Mouse (Mus musculus) megakaryocyte progenitor cell, adult 5-6 weeks (primary cell): ENCODE data around the gene Stard7. TPM values are rescaled to one million over a fixed set of nuclear protein-coding genes. Genes with fewer than 3 reads are reported as not detected.

Experiments used
- ATAC-seq: replicated peaks from 2 replicates; pipeline ENCODE4 v1.8.0; 2016; ENCODE audit warnings: mild to moderate bottlenecking, moderate TSS enrichment, inconsistent platforms; ENCODE audit not compliant: poor library complexity
- total RNA-seq, 2 experiments: library from RNA; stranded (forward) in 1 of 2; stranded (reverse) in 1 of 2; fragments of 157-497, 149-512 nt in 1 of 2; fragments of 200-1000 nt in 1 of 2; gene quantifications; 2 replicates each; pipeline versions ENCODE4 v1.2.3 to v1.2.4; 2015 to 2017

Gene Stard7
- total RNA-seq, 2 experiments from 2014 or later: 79.9 to 138 TPM

DNA sequence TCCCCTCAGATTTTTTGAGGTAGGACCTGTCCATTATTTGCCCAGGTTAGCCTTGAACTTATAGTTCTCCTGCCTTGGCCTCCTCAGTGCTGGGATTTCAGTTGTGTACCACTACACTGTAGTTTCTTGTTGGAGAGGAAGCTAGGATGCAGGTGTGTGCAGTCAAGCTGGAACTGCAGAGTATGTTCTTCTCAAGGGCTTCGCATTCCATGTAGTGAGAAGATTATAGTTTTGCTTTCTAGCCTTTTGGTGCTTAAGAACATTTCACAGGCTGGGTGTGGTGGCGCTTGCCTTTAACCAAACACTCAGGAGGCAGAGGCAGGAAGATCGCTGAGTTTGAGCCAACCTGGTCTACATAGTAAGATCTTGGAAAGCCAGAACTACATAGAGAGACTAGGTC is 2.8 kb downstream of the Stard7 start:
- ATAC-seq: no peak

DNA sequence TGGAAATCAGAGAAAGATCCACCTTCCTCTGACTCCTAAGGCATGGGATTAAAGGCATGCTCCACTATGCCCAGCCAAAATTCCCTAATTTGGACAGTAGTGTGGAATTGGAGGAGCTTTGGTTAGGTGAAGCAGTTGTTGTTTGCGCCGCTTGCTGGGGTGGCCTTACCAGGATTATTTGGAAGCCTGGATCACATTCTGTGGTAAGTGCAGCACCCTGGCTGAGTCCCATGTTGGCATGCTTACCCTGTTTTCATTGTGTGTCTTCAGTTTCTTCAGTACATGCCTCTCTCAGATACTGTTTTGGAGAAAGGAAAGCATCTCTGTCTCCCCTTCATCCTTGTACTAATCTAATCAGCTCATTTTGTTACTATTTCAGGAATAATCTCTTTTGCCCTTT is 4.6 kb downstream of the Stard7 start:
- no peak for ATAC-seq

DNA sequence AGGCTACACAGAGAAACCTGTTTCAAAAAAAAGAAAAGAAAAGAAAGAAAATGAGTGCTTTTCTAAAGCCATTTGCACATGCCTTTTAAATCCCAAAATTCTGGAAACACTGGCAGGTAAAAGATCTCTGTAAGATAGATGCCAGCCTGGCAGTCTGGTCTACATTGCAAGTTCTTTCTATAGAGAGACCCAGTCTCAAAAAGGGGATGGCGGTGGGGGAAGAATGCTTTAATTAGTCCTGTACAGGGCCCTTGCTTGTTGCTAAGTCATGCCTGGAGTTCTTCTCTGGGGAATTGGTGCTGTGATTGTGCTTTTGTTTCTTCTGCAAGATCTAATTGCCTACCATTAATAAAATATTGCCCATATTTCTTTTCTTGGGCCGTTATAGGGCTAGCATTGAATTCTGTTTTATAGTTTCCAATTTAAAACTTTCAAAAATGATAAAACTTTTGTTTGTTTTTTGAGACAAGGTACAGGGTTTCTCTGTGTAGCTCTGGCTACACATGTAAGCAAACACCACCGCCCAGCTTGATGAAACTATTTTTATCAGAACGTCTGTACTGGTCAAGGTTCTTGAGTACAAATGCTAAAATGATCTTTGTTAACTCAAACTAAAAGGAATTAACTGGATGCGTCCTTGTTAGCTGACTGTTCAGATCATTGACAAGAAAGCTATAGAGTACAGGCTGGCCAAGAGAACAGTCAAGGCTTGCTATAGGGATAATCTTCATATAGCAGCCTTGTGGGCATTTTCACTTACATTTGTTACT is 5.7 kb downstream of the Stard7 start:
- ATAC-seq: no peak

DNA sequence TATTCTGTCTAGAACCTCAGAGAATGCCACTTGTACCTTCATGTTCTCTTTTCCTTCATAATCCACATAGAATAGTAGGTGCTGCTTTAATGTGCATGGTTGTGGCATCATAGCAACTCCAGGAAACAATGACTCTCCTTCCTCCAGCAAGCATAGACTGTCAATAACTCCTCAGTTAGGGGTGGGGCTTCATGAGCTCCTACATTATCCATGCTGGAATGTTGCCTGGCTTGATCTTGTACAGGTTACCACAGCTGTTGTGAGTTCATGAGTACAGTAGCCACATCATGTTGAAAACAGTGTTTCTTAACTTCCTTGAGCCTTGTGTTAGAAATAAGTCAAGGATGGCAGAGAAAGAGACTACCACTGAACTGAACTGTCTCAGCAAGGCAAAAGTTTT is 8.1 kb downstream of the Stard7 start:
- ATAC-seq: no peak

DNA sequence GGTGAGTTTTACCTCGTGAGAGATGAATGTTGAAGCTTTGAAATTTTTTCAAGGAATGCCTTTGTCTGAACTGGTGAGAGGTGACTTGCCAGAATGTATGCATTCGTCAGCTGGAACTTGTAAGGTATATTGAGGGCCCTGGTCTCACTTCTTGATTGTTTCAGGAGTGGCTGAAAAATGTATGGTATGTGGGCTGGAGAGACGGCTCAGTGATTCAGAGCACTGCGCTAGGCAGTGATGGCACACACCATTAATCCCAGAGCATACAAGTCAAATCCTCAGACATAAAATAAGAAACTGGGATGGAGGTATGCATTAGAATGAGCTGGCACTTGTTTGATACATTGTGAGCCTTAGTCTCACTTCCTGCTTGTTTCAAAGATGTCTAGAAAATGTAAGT is 22.2 kb downstream of the Stard7 start:
- ATAC-seq: no peak

DNA sequence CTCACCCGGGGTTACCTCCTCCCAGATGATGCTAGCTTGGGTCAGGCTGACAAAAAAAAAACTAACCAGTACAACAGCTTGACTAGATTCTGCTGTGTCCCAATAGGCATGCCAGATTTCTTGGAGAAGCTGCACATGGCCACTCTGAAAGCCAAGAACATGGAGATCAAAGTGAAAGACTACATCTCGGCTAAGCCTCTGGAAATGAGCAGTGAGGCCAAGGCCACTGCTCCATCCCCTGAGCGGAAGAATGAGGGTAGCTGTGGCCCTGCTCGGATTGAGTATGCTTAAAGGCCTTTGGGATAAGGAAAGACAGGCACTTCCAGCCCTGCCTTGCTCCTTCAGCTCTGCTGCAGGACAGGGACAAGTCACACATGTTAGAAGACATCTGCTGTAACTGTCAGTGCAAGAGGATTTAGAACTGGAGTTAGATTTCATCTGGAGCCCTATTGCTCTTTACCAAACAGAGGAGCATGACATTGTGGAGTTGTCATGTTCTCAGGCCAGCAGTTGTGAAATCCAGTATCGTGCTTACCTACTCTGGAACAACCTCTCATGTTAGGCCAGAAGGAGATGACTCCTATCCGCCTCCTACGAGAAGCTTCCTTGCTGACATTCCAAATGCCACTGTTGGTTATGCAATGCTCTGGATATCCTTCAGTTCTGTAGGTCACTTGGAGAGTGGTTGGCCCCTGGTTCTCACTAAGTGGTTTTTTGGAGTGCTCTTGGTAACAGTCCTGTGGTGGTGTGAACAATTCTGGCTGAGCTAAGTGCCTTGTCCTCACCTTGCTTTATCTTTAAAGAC is 27.2 kb downstream of the Stard7 start:
- no peak for ATAC-seq

DNA sequence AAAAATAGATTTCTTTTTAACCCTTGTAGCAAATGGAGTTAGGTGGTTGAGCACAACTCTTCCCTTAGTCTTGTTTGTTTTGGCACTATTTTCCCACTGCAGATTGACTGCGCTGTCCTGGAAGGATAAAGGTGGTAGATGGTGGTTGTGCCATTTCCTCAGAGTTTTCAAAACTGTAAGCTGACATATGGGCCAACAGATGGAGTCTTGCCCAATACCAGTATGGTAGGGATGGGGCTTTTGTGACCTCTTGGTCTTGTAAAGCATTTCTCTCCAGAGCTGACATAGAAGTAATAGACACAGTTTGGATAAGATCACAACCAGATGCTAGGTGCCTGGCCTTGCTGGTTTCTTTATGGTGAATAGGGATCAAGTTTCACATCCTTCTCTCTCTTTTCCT is 28.0 kb downstream of the Stard7 start:
- no peak for ATAC-seq

DNA sequence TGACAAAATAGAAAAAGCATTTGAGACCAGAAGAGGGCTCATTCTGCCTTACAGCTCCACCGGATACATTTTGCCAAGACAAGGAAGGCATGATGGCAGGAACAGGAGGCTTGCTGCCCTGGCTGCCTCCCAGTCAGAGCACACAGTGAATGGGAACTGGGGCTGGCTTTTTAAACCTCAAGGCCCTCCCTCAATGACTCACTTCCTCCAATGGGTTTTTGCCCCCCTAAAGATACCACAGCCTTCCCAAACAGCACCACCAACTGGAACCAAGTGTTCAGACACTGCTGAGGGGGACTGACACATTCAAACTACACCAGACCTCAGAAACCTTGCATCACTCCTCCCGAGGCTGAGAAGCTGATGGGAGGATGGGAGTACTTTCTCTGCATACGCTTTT is 30.7 kb downstream of the Stard7 start:
- ATAC-seq: peak; percentile 57

DNA sequence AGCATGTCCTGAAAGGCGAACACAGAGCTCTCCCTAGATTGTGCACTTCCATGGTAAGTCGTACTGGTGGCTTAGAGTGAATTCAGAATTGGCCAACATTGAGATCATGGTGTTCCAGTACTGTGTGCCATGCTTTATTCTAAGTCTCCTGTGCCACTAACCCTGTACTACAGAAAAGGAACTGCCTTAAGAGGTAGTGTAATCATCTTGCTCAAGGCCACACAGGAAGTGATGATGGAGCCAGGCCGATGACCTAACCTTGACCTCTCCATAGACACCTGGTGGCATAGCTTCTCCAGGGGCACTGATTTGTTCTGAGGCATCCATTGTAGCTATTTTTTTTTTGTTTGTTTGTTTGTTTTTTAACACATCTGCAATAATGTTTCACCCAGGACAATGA is 31.9 kb downstream of the Stard7 start:
- peak; percentile 59 for ATAC-seq

DNA sequence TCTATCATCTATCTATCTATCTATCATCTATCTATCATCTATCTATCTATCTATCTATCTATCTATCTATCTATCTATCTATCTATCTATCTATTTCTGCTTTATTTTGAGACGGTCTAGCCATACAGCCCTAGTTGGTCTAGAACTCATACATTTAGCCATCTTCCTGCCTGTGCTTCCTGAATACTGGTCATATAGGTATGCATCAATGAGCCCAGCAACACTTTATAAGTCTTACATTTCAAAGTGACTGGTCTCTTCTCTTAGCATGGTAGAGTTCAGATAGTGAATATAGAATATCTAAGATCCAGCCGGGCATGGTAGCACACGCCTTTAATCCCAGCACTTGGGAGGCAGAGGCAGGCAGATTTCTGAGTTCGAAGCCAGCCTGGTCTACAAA is 34.2 kb downstream of the Stard7 start:
- peak; percentile 26; the same call in 1 of the 2 replicates for ATAC-seq

DNA sequence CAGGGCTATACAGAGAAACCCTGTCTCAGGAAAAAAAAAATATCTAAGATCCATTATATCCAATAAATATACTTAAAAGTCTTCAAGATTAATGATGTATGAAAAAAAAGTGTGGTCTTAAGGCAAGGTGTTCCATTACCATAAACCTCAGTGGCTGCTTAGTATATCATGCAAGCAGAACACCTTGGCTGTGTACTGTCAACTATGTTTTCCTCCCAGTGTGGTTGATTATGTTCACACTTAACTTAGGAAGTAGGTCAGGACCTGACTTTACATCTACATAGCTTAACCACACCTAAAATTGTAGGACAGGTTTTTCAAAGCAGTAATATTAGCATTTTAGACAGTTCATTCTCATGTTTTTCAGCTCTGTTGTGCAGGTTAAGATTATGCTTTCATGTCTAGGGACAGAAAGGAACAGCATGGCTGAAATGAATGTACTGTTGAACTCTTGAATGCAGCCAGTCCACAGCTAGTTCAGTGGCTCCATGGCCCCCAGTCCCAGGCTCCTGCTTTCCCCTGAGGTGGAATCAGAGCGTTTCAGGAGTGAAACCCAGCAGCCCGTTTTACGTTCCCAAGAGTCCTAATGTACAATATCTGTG is 34.7 kb downstream of the Stard7 start:
- 0 out of 2 replicates have a peak, but pooled peaks have one; percentile 18 for ATAC-seq

DNA sequence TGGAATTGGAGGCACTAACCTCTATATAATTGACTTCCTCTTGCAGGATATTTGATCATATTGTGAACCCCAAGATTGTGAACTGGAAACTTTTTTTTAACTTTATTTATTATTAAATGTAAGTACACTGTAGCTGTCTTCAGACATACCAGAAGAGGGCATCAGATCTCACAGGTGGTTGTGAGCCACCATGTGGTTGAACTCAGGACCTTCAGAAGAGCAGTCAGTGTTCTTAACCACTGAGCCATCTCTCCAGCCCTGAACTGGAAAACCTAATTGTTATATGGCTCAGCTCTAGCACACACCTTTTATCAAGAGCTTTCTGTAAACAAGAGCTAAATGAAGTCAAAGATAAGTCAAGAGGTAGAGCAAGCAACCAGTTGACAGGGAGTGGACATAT is 36.1 kb downstream of the Stard7 start:
- ATAC-seq: no peak

DNA sequence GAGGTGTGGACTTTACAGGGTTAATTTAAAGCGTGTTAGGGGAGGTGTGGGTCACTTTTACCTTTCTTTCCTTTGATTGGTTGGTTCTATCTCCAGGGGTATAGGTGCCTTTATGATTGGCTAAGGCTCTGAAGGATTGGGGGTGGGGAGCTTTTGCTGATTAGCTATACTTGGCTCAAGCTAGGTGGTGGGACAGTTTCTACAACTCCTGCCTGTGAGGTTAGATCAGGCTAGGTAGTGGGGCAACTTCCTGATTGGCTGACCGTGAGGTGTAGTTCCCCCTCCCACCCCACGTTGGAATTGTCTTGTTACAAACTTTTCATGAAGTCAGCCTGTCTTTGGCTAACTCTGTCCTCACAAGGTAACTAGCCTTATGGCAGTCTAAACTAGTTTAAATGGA is 37.2 kb downstream of the Stard7 start:
- ATAC-seq: peak; percentile 61

DNA sequence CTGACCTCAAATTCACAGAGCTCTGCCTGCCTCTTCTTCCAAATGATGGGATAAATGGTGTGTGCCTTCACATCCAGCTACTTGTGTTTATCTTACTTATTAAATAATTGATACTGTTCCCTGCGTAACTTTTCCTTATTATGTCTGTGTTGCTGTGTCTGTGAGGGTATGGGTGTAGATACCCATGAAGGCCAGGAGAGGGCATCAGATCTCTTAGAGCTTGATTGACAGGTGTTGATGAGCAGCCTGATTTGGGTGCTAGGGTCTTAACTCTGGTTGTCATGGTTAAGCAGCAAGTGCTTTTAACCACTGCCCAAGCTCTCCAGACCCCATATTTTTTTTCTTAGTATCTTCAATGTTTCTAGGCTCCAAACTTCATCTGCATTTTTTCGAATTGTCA is 38.6 kb downstream of the Stard7 start:
- ATAC-seq: peak; percentile 74; the same call in 1 of the 2 replicates

DNA sequence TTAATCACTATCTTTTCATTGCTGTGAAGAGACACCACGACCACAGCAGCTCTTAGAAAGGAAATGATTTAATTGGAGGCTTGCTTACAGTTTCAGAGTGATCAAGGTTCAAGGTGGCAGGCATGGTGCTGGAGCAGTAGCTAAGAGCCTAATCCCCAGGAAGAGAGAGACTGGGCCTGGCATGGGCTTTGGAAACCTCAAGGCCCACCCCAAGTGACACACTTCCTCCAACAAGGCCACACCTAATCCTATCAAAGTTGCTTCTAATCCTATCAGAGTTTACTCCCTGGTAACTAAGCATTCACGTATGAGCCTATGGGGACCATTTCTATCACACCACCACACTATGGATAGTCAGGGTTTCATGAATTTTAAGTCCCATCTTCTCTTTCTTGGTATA is 40.2 kb downstream of the Stard7 start:
- ATAC-seq: no peak

DNA sequence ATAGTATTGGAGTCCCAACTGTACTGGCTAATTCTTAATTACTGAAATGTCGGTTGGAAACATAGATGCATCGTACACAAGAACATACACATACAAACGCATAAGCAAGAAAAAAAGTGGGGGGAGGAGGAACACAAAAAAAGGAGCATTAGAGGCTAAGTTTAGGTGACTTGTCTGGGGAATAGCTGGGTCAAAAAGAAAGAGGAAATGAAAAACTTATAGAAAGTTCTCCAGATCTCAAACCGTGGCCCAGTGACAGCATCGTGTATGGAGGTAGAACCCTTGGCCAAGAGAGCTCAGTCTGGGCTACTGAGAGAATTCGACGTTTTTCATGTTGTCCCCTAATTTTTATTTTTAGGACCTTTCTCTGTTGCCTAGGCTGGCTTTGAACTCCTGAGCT is 40.7 kb downstream of the Stard7 start:
- no peak for ATAC-seq

DNA sequence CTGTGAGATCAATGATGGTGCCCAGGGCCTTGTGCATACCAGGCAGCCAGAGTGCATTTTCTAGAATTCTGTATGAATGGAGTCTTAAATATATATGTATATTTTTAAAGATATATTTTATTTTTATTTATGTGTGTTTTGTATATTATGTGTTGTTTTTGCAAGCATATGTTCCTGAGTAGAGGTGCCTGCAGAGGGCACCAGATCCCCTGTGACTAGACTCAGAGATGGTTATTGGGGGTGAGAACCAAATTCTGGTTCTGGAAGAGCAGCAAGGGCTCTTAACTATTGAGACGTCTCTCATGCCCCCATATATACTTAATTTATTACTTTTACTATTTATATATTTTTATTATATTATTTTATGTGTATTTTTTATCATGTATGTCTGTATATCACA is 41.2 kb downstream of the Stard7 start:
- no peak for ATAC-seq

DNA sequence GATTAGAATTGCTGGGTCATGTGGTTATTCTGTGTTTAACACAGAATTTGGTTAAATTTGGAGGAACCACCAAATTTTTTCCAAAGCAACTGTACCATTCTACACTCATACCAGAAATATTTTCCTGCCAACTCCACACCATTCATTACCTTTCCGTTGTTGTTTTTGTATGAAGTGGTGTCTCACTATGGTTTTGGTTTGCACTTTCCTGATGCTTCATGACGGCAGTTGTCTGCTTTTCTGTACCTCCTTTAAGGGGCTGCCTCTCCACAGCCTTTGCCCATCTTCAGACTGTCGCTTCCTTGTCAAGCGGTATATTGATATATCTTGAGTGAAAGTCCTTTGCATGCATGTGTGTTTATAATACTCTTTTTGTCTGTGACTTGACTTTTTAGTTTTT is 42.8 kb downstream of the Stard7 start:
- no peak for ATAC-seq

DNA sequence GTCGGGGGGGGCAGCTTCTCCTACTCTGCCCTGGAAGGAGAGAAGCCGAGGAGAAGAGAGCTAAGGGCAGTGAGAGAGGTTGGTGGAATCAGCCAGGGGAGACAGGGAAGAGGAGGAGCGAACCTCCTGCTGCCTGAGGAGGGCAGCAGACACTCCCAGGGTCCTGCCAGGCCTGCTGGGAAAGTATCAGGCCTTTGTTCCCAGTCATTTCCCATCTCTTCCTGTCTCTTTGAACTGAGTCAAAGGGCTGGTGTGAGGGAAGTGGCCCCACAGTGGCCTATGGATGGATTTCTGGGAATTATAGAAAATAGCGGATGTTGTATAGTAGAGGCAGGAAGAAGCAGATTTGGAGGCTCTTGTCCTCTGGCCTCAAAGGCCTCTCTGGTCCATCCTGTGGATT is 43.9 kb downstream of the Stard7 start:
- ATAC-seq: no peak

DNA sequence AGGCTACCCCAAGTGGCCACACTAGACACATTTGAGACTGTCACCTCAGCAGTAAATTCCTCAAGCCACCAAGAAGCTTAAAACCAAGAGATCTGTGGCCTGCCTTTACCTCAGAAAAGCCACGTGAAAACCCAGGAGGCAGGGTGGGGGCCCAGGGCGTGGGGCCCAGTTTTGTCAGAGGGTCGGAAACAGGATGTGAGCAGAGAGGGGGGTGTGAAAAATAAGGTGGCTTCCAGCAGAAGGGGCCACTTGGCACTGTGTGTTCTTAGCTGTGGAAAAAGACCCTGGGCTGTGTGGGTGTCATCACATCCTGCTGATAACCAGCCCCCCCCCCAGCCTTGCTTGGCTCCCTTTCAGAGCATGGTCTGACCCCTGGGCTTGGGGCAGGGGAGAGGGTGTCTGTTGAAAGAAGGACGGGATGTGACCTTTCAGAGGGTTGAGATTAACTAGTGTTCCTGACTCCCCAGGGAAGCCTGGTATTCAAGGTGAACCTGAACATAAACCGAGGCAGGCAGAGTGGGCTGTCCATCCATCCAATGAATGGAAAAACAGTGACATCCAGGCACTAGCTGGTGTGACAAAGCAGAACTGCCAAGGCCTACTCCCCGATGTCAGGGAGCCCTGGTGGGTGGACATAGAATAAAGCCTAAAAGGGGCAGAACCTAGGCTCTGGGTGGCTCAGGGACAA is 44.6 kb downstream of the Stard7 start:
- peak; percentile 43 for ATAC-seq

DNA sequence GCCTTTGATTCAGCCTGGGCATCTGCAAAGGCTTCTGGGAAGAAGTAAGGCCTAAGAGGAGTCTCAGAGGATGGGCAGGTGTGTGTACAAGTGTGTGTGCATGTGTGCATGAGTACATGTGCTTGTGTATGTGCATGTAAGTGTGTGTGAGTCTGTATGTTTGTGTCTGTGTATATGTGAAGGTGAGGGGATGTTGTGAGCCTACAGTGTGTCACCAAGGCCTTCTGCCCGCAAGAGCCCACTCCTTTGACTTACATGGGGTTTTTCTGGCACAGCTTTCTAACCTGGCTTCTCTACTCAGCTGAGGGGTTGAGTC is 45.1 kb downstream of the Stard7 start:
- no peak for ATAC-seq

DNA sequence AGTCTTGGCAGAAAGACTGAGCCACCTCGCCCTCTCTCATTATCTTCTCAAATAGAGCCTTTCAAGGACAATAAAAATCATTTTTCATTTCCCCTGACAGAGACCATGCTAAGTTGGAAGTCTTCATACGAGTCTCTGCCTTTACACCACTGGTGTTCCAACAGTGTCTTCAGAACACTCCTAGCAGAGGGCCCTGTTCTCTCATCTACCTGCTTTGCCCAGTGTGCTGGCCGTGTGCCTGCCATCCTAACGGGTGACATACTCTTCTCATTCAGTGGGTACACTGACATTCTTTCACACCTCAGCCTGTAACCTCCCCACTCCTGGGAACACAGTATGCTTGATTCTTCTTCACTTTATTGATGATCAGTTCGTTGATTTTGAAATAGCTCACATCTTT is 46.4 kb downstream of the Stard7 start:
- no peak for ATAC-seq
